Mouse (Mus musculus): ENCODE measurements around the gene Cd3g. TPM values are rescaled to one million over a fixed set of nuclear protein-coding genes. Genes with fewer than 3 reads are reported as not detected.
"Not testable (repeated sequence)": the region's sequence is repeated elsewhere in the genome, so short reads cannot be mapped to it uniquely, and the experiment has no call there.

The Cd3g gene
- polyA plus RNA-seq, 1 experiment from 2014 or later, result not detected

GRCm38 (mm10) chr9:44982081-44982480, 1.9 kb upstream of the Cd3g start:
- no peak overlapping the region for H3K27ac ChIP-seq
- no peaks in the 10 kb centered on the region for H3K36me3 ChIP-seq
- 90% methylated on average over 8 of the region's 8 CpGs for WGBS
- no peak overlapping the region for H3K4me3 ChIP-seq
- DNase-seq (ENCODE audit: low spot score), result no peak
- no peaks in the 10 kb centered on the region for H3K27me3 ChIP-seq (ENCODE audit: insufficient read depth, poor library complexity, severe bottlenecking)
- 0 out of 2 replicates have a peak, but pooled peaks cover 10% of the 10 kb centered on the region for H3K4me1 ChIP-seq (replicated peaks)
- no peaks in the 10 kb centered on the region for H3K9me3 ChIP-seq

GRCm38 (mm10) chr9:44981676-44982075, 1.4 kb upstream of the Cd3g start, which contains the start of gene Cd3d:
Gene Cd3d (plus strand): TSS chr9:44981786.
- WGBS, result 79% methylated on average over 4 of the region's 4 CpGs
- H3K36me3 ChIP-seq, result no peaks in the 10 kb centered on the region
- no peaks in the 10 kb centered on the region for H3K27me3 ChIP-seq (ENCODE audit: insufficient read depth, poor library complexity, severe bottlenecking)
- no peak within 1 kb of the TSS for H3K27ac ChIP-seq
- DNase-seq (ENCODE audit: low spot score), result no peak
- no peaks in the 10 kb centered on the region for H3K9me3 ChIP-seq
- 0 out of 2 replicates have a peak, but pooled peaks cover 10% of the 10 kb centered on the region for H3K4me1 ChIP-seq (replicated peaks)
- no peak within 1 kb of the TSS for H3K4me3 ChIP-seq

GRCm38 (mm10) chr9:44981104-44981503, 873 bp upstream of the Cd3g start:
- DNase-seq (ENCODE audit: low spot score), result no peak
- Histone ChIP-seq H3K9me3 (no peaks in the 10 kb centered on the region), H3K4me3 (no peak overlapping the region), H3K27me3 (ENCODE audit: insufficient read depth, poor library complexity, severe bottlenecking) (no peaks in the 10 kb centered on the region), H3K27ac (no peak overlapping the region), H3K36me3 (no peaks in the 10 kb centered on the region), H3K4me1 (replicated peaks) (0 out of 2 replicates have a peak, but pooled peaks cover 6% of the 10 kb centered on the region)
- 92% methylated on average over 2 of the region's 2 CpGs for WGBS

- 0 out of 2 replicates have a peak, but pooled peaks cover 4% of the 10 kb centered on the region for H3K4me1 ChIP-seq (replicated peaks)
- no peaks in the 10 kb centered on the region for H3K9me3 ChIP-seq
- 81% methylated on average over 7 of the region's 7 CpGs for WGBS
- H3K27ac ChIP-seq, result no peak overlapping the region
- no peak for DNase-seq (ENCODE audit: low spot score)
- no peaks in the 10 kb centered on the region for H3K27me3 ChIP-seq (ENCODE audit: insufficient read depth, poor library complexity, severe bottlenecking)
- no peaks in the 10 kb centered on the region for H3K36me3 ChIP-seq
- no peak overlapping the region for H3K4me3 ChIP-seq
These were observed 425 bp downstream of the Cd3g start for GRCm38 (mm10) chr9:44979806-44980205.

- Histone ChIP-seq H3K4me1 (replicated peaks) (0 out of 2 replicates have a peak, but pooled peaks cover 4% of the 10 kb centered on the region), H3K9me3 (no peaks in the 10 kb centered on the region), H3K36me3 (no peaks in the 10 kb centered on the region), H3K4me3 (no peak overlapping the region), H3K27me3 (ENCODE audit: insufficient read depth, poor library complexity, severe bottlenecking) (no peaks in the 10 kb centered on the region), H3K27ac (no peak overlapping the region)
- WGBS, result 76% methylated on average over 6 of the region's 6 CpGs
- DNase-seq (ENCODE audit: low spot score), result no peak
These were observed 2.4 kb downstream of the Cd3g start for GRCm38 (mm10) chr9:44977813-44978212.

- Histone ChIP-seq H3K9me3 (no peaks in the 10 kb centered on the region), H3K4me1 (replicated peaks) (peaks cover 17% of the 10 kb centered on the region), H3K27ac (no peak overlapping the region), H3K36me3 (no peaks in the 10 kb centered on the region), H3K4me3 (no peak overlapping the region), H3K27me3 (ENCODE audit: insufficient read depth, poor library complexity, severe bottlenecking) (no peaks in the 10 kb centered on the region)
- WGBS, result 72% methylated on average over 1 of the region's 1 CpGs
- no peak for DNase-seq (ENCODE audit: low spot score)
These were observed 10.8 kb downstream of the Cd3g start for GRCm38 (mm10) chr9:44969450-44969849.

- 84% methylated on average over 5 of the region's 5 CpGs for WGBS
- peaks cover 21% of the 10 kb centered on the region for H3K4me1 ChIP-seq (replicated peaks)
These were observed 12.5 kb downstream of the Cd3g start for GRCm38 (mm10) chr9:44967763-44968162.

GRCm38 (mm10) chr9:44966815-44967242, 13.4 kb downstream of the Cd3g start:
- Histone ChIP-seq H3K36me3 (peaks cover 14% of the 10 kb centered on the region), H3K27ac (no peak overlapping the region), H3K4me1 (replicated peaks) (peaks cover 21% of the 10 kb centered on the region), H3K4me3 (no peak overlapping the region), H3K27me3 (ENCODE audit: insufficient read depth, poor library complexity, severe bottlenecking) (no peaks in the 10 kb centered on the region), H3K9me3 (no peaks in the 10 kb centered on the region)
- DNase-seq (ENCODE audit: low spot score), result peak; percentile 73
- WGBS, result 27% methylated on average over 3 of the region's 3 CpGs

More at GRCm38 (mm10) chr9:44967763-44968162, 12.5 kb downstream of the Cd3g start:
- H3K36me3 ChIP-seq; H3K27me3 ChIP-seq (ENCODE audit: insufficient read depth, poor library complexity, severe bottlenecking); H3K4me3 ChIP-seq; DNase-seq (ENCODE audit: low spot score); H3K27ac ChIP-seq; H3K9me3 ChIP-seq: not testable (repeated sequence)

GRCm38 (mm10) chr9:44965833-44966466, 14.3 kb downstream of the Cd3g start:
- peaks cover 21% of the 10 kb centered on the region for H3K4me1 ChIP-seq (replicated peaks)
- peaks cover 23% of the 10 kb centered on the region for H3K36me3 ChIP-seq
- H3K9me3 ChIP-seq, result no peaks in the 10 kb centered on the region
- 15% methylated on average over 10 of the region's 10 CpGs for WGBS
- H3K4me3 ChIP-seq, result peak overlapping the region; percentile 70
- no peak for DNase-seq (ENCODE audit: low spot score)
- H3K27me3 ChIP-seq (ENCODE audit: insufficient read depth, poor library complexity, severe bottlenecking), result no peaks in the 10 kb centered on the region
- peak overlapping the region; percentile 81 for H3K27ac ChIP-seq

GRCm38 (mm10) chr9:44965126-44965832, 15.0 kb downstream of the Cd3g start, which contains the start of gene Ube4a:
Gene Ube4a (minus strand): TSS chr9:44965600.
- H3K27ac ChIP-seq, result peak within 1 kb of the TSS; percentile 81
- 1% methylated on average over 39 of the region's 39 CpGs for WGBS

GRCm38 (mm10) chr9:44954432-44954831, 25.8 kb downstream of the Cd3g start:
- no peak overlapping the region for H3K4me3 ChIP-seq
- H3K27ac ChIP-seq, result no peak overlapping the region
- no peak for DNase-seq (ENCODE audit: low spot score)
- 90% methylated on average over 3 of the region's 3 CpGs for WGBS
- H3K4me1 ChIP-seq (replicated peaks), result no peaks in the 10 kb centered on the region
- H3K36me3 ChIP-seq, result peaks cover 92% of the 10 kb centered on the region
- H3K9me3 ChIP-seq, result no peaks in the 10 kb centered on the region
- no peaks in the 10 kb centered on the region for H3K27me3 ChIP-seq (ENCODE audit: insufficient read depth, poor library complexity, severe bottlenecking)

More at GRCm38 (mm10) chr9:44965126-44965832, 15.0 kb downstream of the Cd3g start, which contains the start of gene Ube4a:
- Histone ChIP-seq H3K9me3 (no peaks in the 10 kb centered on the region), H3K36me3 (peaks cover 28% of the 10 kb centered on the region), H3K4me3 (peak within 1 kb of the TSS; percentile 70), H3K27me3 (ENCODE audit: insufficient read depth, poor library complexity, severe bottlenecking) (no peaks in the 10 kb centered on the region), H3K4me1 (replicated peaks) (peaks cover 21% of the 10 kb centered on the region)
- DNase-seq (ENCODE audit: low spot score), result peak; percentile 100

- no peak overlapping the region for H3K4me3 ChIP-seq
- H3K36me3 ChIP-seq, result peaks cover 98% of the 10 kb centered on the region
- no peak overlapping the region for H3K27ac ChIP-seq
- no peak for DNase-seq (ENCODE audit: low spot score)
- H3K4me1 ChIP-seq (replicated peaks), result no peaks in the 10 kb centered on the region
- 90% methylated on average over 5 of the region's 5 CpGs for WGBS
- no peaks in the 10 kb centered on the region for H3K27me3 ChIP-seq (ENCODE audit: insufficient read depth, poor library complexity, severe bottlenecking)
- no peaks in the 10 kb centered on the region for H3K9me3 ChIP-seq
These were observed 32.4 kb downstream of the Cd3g start for GRCm38 (mm10) chr9:44947836-44948235.

- 93% methylated on average over 7 of the region's 7 CpGs for WGBS
- Histone ChIP-seq H3K27ac (no peak overlapping the region), H3K36me3 (peaks cover 98% of the 10 kb centered on the region), H3K27me3 (ENCODE audit: insufficient read depth, poor library complexity, severe bottlenecking) (no peaks in the 10 kb centered on the region), H3K4me3 (no peak overlapping the region), H3K9me3 (no peaks in the 10 kb centered on the region), H3K4me1 (replicated peaks) (no peaks in the 10 kb centered on the region)
- DNase-seq (ENCODE audit: low spot score), result no peak
These were observed 34.0 kb downstream of the Cd3g start for GRCm38 (mm10) chr9:44946185-44946695.
